Mouse (Mus musculus) testis, adult 2 months (tissue): Measurements from ENCODE around the gene Hcfc2. TPM values are rescaled to one million over a fixed set of nuclear protein-coding genes. Genes with fewer than 3 reads are reported as not detected.

ENCODE experiments used
- H3K27ac ChIP-seq: fragments of 200-500 bp; 2 replicates; pipeline ENCODE4 v1.5.1; 2012; ENCODE audit warnings: low read depth, low read length; ENCODE audit not compliant: control insufficient read depth, insufficient read depth
- H3K27me3 ChIP-seq: fragments of 200-500 bp; 2 replicates; pipeline ENCODE4 v1.6.1; 2012; ENCODE audit warnings: mild to moderate bottlenecking, low read length, moderate library complexity; ENCODE audit not compliant: control insufficient read depth, insufficient read depth
- H3K36me3 ChIP-seq: fragments of 200-500 bp; 2 replicates; pipeline ENCODE4 v1.6.1; 2012; ENCODE audit warnings: mild to moderate bottlenecking, low read length; ENCODE audit not compliant: control insufficient read depth, insufficient read depth
- H3K4me1 ChIP-seq: fragments of 200-500 bp; 2 replicates; pipeline ENCODE4 v1.6.1; 2012; ENCODE audit warnings: low read length; ENCODE audit not compliant: control insufficient read depth, insufficient read depth
- H3K4me3 ChIP-seq: fragments of 200-500 bp; 2 replicates; pipeline ENCODE4 v1.5.1; 2012; ENCODE audit warnings: low read depth, mild to moderate bottlenecking, low read length, moderate library complexity, mixed read lengths; ENCODE audit not compliant: control insufficient read depth
- CTCF ChIP-seq: fragments of 200-500 bp; IDR thresholded peaks from 2 replicates; pipeline ENCODE4 v1.5.1; 2012; ENCODE audit warnings: low read depth, mild to moderate bottlenecking, inconsistent platforms, low read length, moderate library complexity; ENCODE audit not compliant: control insufficient read depth, insufficient read depth, insufficient replicate concordance
- POLR2A ChIP-seq: fragments of 200-500 bp; IDR thresholded peaks from 2 replicates; pipeline ENCODE4 v1.6.1; 2012; ENCODE audit warnings: low read depth, mild to moderate bottlenecking, inconsistent platforms, low read length, moderate library complexity; ENCODE audit not compliant: control insufficient read depth
- polyA plus RNA-seq: library from polyadenylated mRNA; depleted of rRNA; stranded (reverse); fragments of >200 nt; gene quantifications from 2 replicates; pipeline ENCODE4 v1.2.3, GENCODE M21; 2012

Gene Hcfc2
- polyA plus RNA-seq, 1 experiment, result 72.3 TPM

DNA sequence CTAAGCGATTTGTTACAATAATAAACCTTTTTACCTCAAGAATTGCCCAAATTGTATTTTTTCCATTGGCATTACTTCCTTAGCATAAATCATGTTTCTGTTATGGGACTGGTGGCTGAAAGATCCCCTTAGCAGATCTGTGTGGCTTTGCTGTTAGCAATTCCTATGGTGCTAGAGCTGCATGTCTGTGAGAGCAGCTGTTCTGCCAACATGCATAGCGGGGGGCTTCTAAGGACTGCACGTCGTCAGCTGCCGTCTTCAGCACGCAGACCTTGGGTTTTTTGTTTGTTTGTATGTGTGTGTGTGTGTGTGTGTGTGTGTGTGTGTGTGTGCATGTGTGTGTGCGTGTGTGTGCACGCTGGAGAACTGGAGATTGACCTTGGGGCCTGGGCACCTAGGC lies 45.4 kb downstream of the Hcfc2 start:
- TF ChIP-seq POLR2A (no peak), CTCF (no peak)
- H3K27ac ChIP-seq, result no peak overlapping the region
- no peaks in the 10 kb centered on the region for H3K4me1 ChIP-seq
- peaks cover 3% of the 10 kb centered on the region for H3K36me3 ChIP-seq
- H3K27me3 ChIP-seq, result no peaks in the 10 kb centered on the region
- no peak overlapping the region for H3K4me3 ChIP-seq

DNA sequence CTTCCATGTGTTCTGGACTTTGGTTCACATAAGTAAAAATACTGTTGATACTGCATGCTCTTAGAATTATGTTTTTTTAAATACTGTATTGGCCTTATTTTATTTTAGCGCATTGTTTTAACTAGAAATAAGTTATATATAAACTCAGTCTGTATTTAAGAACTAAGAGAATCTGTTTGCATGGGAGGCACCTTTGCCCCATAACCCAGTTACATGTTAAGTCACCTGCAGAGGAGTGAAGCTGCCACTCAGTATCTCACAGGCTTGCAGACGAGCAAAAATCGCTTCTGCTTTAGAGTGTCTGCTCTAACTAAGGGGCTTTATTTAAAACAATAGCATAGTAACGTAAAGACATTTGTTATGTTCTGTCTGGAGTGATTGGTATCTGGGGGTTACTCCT lies 45.9 kb downstream of the Hcfc2 start:
- no peak for TF ChIP-seq CTCF
- no peak overlapping the region for H3K4me3 ChIP-seq
- H3K36me3 ChIP-seq, result peaks cover 3% of the 10 kb centered on the region
- no peaks in the 10 kb centered on the region for H3K27me3 ChIP-seq
- no peak overlapping the region for H3K27ac ChIP-seq
- no peaks in the 10 kb centered on the region for H3K4me1 ChIP-seq

DNA sequence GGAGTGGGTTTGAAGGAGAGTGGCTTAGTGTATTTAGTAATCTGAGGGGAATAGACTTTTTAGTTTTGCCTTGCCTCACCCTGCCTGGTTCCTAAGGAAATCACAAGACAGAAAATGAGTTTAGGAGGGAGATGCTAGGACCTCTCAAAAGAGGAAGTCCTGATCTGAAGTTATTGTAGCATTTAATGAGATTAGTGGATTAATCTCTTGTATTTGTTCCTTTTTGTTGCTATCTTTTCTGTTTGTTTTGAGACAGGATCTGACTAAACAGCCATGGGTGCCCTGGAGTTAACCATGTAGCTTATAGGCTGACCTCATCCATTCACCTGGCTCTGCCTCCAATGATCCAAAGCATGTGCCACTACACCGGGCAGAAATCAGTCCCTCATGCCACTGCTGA lies 46.6 kb downstream of the Hcfc2 start:
- TF ChIP-seq POLR2A, result no peak
- no peak for TF ChIP-seq CTCF
- Histone ChIP-seq H3K4me1 (no peaks in the 10 kb centered on the region), H3K27me3 (no peaks in the 10 kb centered on the region), H3K27ac (no peak overlapping the region), H3K36me3 (peaks cover 3% of the 10 kb centered on the region), H3K4me3 (no peak overlapping the region)

DNA sequence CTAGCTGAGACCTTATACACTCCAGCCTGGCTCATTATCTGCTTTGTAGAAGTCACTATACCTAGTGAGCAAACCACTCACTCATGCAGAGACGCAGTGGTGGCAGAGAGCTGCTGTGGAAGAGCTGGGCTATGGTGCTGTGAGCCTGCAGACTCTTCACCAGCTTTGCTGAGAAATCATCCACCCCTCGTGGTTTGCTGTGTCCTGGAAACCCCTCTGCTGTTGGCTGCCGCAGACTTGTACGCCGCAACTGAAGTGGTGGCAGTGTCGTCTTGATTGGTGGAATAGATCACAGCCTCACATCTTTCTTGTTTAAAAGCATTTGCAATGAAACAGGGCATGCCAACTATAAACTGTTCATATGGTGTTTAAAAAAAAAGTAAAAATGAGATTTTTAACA lies 48.3 kb downstream of the Hcfc2 start:
- H3K4me3 ChIP-seq, result no peak overlapping the region
- H3K36me3 ChIP-seq, result no peaks in the 10 kb centered on the region; the same call in 1 of the 2 replicates
- H3K27me3 ChIP-seq, result no peaks in the 10 kb centered on the region
- TF ChIP-seq CTCF (no peak), POLR2A (no peak)
- no peaks in the 10 kb centered on the region for H3K4me1 ChIP-seq
- H3K27ac ChIP-seq, result no peak overlapping the region

DNA sequence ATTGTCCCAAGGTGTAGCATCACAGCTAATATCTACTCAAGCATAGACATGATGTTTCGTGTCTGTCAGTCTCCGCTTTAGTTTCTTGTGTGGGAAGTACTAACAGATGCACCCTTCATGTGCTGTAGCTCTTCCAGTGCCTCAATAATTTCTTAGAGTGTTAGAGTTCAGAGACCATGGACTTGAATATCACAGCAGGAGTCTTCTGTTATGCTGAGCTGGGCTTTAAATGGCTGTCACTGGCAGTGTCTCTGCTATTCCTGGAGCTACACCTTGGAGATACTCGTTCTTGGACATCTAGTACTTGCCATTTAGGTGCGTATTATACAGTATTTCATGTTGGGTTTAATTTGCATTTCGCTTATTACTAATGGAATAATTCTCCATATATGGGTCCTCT lies 49.3 kb downstream of the Hcfc2 start:
- H3K27ac ChIP-seq, result no peak overlapping the region
- H3K4me3 ChIP-seq, result no peak overlapping the region
- H3K4me1 ChIP-seq, result no peaks in the 10 kb centered on the region
- H3K36me3 ChIP-seq, result no peaks in the 10 kb centered on the region; the same call in 1 of the 2 replicates
- TF ChIP-seq POLR2A (no peak), CTCF (no peak)
- no peaks in the 10 kb centered on the region for H3K27me3 ChIP-seq

DNA sequence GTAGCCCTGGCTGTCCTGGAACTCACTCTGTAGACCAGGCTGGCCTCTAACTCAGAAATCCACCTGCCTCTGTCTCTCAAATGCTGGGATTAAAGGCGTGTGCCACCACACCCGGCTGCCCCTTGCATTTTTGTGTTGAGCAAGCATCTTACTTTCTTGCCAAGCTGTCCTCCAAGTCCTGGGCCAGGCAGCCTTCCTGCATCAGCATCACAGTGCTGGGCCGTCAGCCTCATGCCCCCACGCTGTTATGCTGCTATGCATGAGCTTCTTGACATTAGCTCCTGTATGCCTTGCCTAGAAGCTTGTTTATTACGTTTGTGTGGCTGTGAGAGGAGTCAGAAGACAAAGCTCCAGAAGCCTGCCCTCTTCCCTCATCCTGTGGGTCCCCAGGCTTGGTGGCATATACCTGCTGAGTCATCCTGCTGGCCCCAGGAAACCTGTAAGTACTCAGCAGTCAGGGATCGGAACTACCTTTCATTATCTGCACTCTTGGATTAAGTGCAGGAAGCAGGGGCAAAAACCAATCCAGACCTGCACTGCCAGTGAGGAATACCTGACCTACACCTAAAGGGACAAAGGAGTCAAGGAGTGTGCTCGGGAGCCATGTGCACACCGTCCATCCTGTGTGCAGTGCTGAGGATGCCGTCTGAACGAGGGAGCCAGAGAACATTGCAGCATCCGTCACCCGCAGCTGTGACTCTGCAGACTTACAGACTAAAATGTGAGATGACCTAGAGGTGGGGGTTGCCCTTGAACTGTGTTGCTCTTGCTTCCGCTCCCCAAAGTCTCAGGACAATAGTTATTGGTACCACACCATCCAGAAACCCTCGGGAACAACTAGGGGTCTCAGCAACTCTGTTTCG lies 51.3 kb downstream of the Hcfc2 start:
- Histone ChIP-seq H3K36me3 (no peaks in the 10 kb centered on the region; the same call in none of the 2 replicates), H3K4me1 (no peaks in the 10 kb centered on the region), H3K27ac (no peak overlapping the region), H3K27me3 (no peaks in the 10 kb centered on the region), H3K4me3 (no peak overlapping the region)
- TF ChIP-seq POLR2A (no peak), CTCF (no peak)

DNA sequence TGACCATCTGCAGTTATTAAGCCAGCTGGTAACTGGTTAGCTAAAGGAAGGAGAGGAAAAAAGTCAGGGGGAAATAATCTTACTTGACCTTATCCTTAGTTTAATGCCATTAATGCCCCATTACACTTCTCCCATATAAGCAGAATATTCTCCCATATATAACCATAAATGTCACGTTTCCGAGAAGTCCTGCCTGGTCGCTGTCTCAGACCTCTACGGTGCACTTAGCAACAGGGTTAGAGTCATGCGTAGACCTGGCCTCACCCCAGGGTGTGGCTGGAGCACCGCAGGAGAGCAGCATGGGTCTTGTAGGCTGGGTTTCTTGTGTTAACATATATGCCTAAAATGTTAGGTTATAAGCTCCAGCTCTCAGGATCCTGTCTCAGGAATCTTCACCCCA lies 54.8 kb downstream of the Hcfc2 start:
- TF ChIP-seq POLR2A (no peak), CTCF (no peak)
- H3K27me3 ChIP-seq, result no peaks in the 10 kb centered on the region
- no peak overlapping the region for H3K4me3 ChIP-seq
- no peaks in the 10 kb centered on the region for H3K4me1 ChIP-seq
- no peaks in the 10 kb centered on the region; the same call in 1 of the 2 replicates for H3K36me3 ChIP-seq
- no peak overlapping the region for H3K27ac ChIP-seq
